Mouse (Mus musculus) testis, adult 2 months (tissue): ENCODE results near the gene Calcoco2.

Source experiments
- CTCF ChIP-seq: fragments of 200-500 bp; IDR thresholded peaks from 2 replicates; pipeline ENCODE4 v1.5.1; 2012; ENCODE audit warnings: low read depth, mild to moderate bottlenecking, inconsistent platforms, low read length, moderate library complexity; ENCODE audit not compliant: control insufficient read depth, insufficient read depth, insufficient replicate concordance
- POLR2A ChIP-seq: fragments of 200-500 bp; IDR thresholded peaks from 2 replicates; pipeline ENCODE4 v1.6.1; 2012; ENCODE audit warnings: low read depth, mild to moderate bottlenecking, inconsistent platforms, low read length, moderate library complexity; ENCODE audit not compliant: control insufficient read depth

DNA sequence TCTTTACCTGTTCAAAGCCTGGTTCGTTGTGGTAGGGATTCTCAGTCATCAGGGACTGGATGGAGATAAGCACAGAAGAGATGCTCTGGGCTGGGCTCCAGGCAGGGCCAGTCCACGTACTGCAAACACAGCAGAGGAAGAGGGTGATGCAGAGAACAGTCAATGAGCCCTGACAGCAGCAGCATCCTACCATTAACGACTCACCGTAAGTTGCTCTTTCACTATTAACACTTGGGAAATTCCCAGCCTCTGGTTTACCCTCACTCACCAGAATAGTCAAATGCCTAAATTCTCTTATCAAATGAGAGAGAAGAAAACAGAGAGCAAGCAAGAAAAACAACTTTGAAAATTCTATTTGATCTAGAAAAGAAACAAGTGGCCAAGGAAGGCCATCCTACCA lies 53.5 kb downstream of the Calcoco2 start:
- no peak for TF ChIP-seq POLR2A
- TF ChIP-seq CTCF, result no peak
